Mouse (Mus musculus) megakaryocyte, embryonic 14.5 days (primary cell): ENCODE data around the gene Klf13. TPM values are rescaled to one million over a fixed set of nuclear protein-coding genes. Genes with fewer than 3 reads are reported as not detected.

Experiments
- H3K27me3 ChIP-seq: replicated peaks from 2 replicates; pipeline ENCODE3; 2012; ENCODE audit warnings: inconsistent platforms
- H3K36me3 ChIP-seq: replicated peaks from 2 replicates; pipeline ENCODE3; 2012; ENCODE audit warnings: low read length, inconsistent platforms, mixed read lengths
- H3K4me1 ChIP-seq: 2 replicates; pipeline ENCODE4 v1.6.1; 2012; ENCODE audit warnings: inconsistent platforms
- H3K4me3 ChIP-seq: replicated peaks from 2 replicates; pipeline ENCODE3; 2012; ENCODE audit warnings: moderate library complexity, mild to moderate bottlenecking, inconsistent platforms
- H3K9me3 ChIP-seq: 2 replicates; pipeline ENCODE4 v1.6.1; 2012; ENCODE audit warnings: inconsistent platforms
- FLI1 ChIP-seq: IDR thresholded peaks from 2 replicates; pipeline ENCODE4 v1.6.1; 2012; ENCODE audit warnings: low read length, inconsistent platforms, mixed read lengths
- GATA1 ChIP-seq: IDR thresholded peaks from 3 replicates; pipeline ENCODE4 v1.6.1; 2012; ENCODE audit warnings: mixed read lengths, low read length, inconsistent platforms, borderline replicate concordance
- polyA plus RNA-seq: library from polyadenylated mRNA; stranded (reverse); fragments of >175 nt; gene quantifications from 2 replicates; pipeline ENCODE4 v1.2.3, GENCODE M21; 2012; ENCODE audit warnings: low replicate concordance; ENCODE audit not compliant: insufficient read depth

Gene Klf13
- polyA plus RNA-seq, 1 experiment, result 117 TPM

- Histone ChIP-seq H3K9me3 (no peaks in the 10 kb centered on the region), H3K36me3 (peaks cover 9% of the 10 kb centered on the region), H3K4me1 (peaks cover 62% of the 10 kb centered on the region), H3K4me3 (peak overlapping the region; percentile 100), H3K27me3 (no peaks in the 10 kb centered on the region)
- TF ChIP-seq FLI1, result no peak
- no peak for TF ChIP-seq GATA1
Observed at GRCm38 (mm10) chr7:63938066-63938913, 425 bp downstream of the Klf13 start.

GRCm38 (mm10) chr7:63937236-63938065, 1.3 kb downstream of the Klf13 start:
- no peaks in the 10 kb centered on the region for H3K27me3 ChIP-seq
- H3K36me3 ChIP-seq, result peaks cover 14% of the 10 kb centered on the region
- no peaks in the 10 kb centered on the region for H3K9me3 ChIP-seq
- H3K4me1 ChIP-seq, result peaks cover 67% of the 10 kb centered on the region
- H3K4me3 ChIP-seq, result peak overlapping the region; percentile 100
- TF ChIP-seq GATA1, result no peak
- no peak for TF ChIP-seq FLI1

GRCm38 (mm10) chr7:63936986-63937235, 1.8 kb downstream of the Klf13 start:
- peaks cover 66% of the 10 kb centered on the region for H3K4me1 ChIP-seq
- no peaks in the 10 kb centered on the region for H3K9me3 ChIP-seq
- no peaks in the 10 kb centered on the region for H3K27me3 ChIP-seq
- peaks cover 17% of the 10 kb centered on the region for H3K36me3 ChIP-seq
- TF ChIP-seq GATA1 (no peak), FLI1 (no peak)
- peak overlapping the region; percentile 100 for H3K4me3 ChIP-seq

- H3K4me3 ChIP-seq, result peak overlapping the region; percentile 100
- H3K4me1 ChIP-seq, result peaks cover 66% of the 10 kb centered on the region
- H3K9me3 ChIP-seq, result no peaks in the 10 kb centered on the region
- H3K36me3 ChIP-seq, result peaks cover 21% of the 10 kb centered on the region
- TF ChIP-seq FLI1, result no peak
- no peak for TF ChIP-seq GATA1
- H3K27me3 ChIP-seq, result no peaks in the 10 kb centered on the region
Observed at GRCm38 (mm10) chr7:63936188-63936985, 2.3 kb downstream of the Klf13 start.

- Histone ChIP-seq H3K36me3 (peaks cover 25% of the 10 kb centered on the region), H3K9me3 (no peaks in the 10 kb centered on the region), H3K4me3 (peak overlapping the region; percentile 100), H3K4me1 (peaks cover 66% of the 10 kb centered on the region), H3K27me3 (no peaks in the 10 kb centered on the region)
- no peak for TF ChIP-seq FLI1
- TF ChIP-seq GATA1, result no peak
Observed at GRCm38 (mm10) chr7:63935809-63936187, 2.9 kb downstream of the Klf13 start.

- peaks cover 34% of the 10 kb centered on the region for H3K36me3 ChIP-seq
- no peaks in the 10 kb centered on the region for H3K9me3 ChIP-seq
- TF ChIP-seq GATA1, result no peak
- no peak for TF ChIP-seq FLI1
- peaks cover 66% of the 10 kb centered on the region for H3K4me1 ChIP-seq
- no peaks in the 10 kb centered on the region for H3K27me3 ChIP-seq
- peak overlapping the region; percentile 100 for H3K4me3 ChIP-seq
Observed at GRCm38 (mm10) chr7:63934530-63934929, 4.2 kb downstream of the Klf13 start.

GRCm38 (mm10) chr7:63933905-63934304, 4.8 kb downstream of the Klf13 start:
- TF ChIP-seq GATA1, result no peak
- no peak for TF ChIP-seq FLI1
- H3K4me1 ChIP-seq, result peaks cover 70% of the 10 kb centered on the region
- no peaks in the 10 kb centered on the region for H3K9me3 ChIP-seq
- H3K27me3 ChIP-seq, result no peaks in the 10 kb centered on the region
- peaks cover 39% of the 10 kb centered on the region for H3K36me3 ChIP-seq
- peak overlapping the region; percentile 69 for H3K4me3 ChIP-seq

GRCm38 (mm10) chr7:63932461-63932860, 6.3 kb downstream of the Klf13 start:
- no peak for TF ChIP-seq FLI1
- TF ChIP-seq GATA1, result no peak
- H3K4me1 ChIP-seq, result peaks cover 80% of the 10 kb centered on the region
- H3K4me3 ChIP-seq, result peak overlapping the region; percentile 38
- H3K36me3 ChIP-seq, result peaks cover 43% of the 10 kb centered on the region
- no peaks in the 10 kb centered on the region for H3K27me3 ChIP-seq
- H3K9me3 ChIP-seq, result no peaks in the 10 kb centered on the region

GRCm38 (mm10) chr7:63930766-63931165, 7.9 kb downstream of the Klf13 start:
- Histone ChIP-seq H3K9me3 (no peaks in the 10 kb centered on the region), H3K27me3 (no peaks in the 10 kb centered on the region), H3K36me3 (peaks cover 51% of the 10 kb centered on the region), H3K4me3 (peak overlapping the region; percentile 64), H3K4me1 (peaks cover 94% of the 10 kb centered on the region)
- TF ChIP-seq GATA1 (no peak), FLI1 (no peak)
